Mouse (Mus musculus) ovary, postnatal 14 days (tissue): ENCODE results near the gene Tmem200b.

Source experiments
- DNase-seq: peaks from one replicate; pipeline ENCODE4 v3.0.0; 2022; ENCODE audit warnings: low spot score

The Tmem200b gene

GRCm38 (mm10) chr4:131950657-131951056 lies 29.1 kb downstream of the Tmem200b start:
- no peak for DNase-seq

GRCm38 (mm10) chr4:131957161-131957560 lies 35.6 kb downstream of the Tmem200b start:
- DNase-seq = no peak

GRCm38 (mm10) chr4:131968873-131969272 lies 47.3 kb downstream of the Tmem200b start:
- peak; percentile 14 for DNase-seq

GRCm38 (mm10) chr4:131970244-131970853 lies 48.8 kb downstream of the Tmem200b start:
- no peak for DNase-seq
